Comparison of ENCODE assay signal across 8 mouse cellular contexts in genomic region chr8:119782715-119783114, GRCm38 (mm10). TPM values are rescaled to one million over a fixed set of nuclear protein-coding genes. Genes with fewer than 3 reads are reported as not detected.
DNase-seq lines count a peak whose midpoint lies in the region; ATAC-seq and TF ChIP-seq lines count a peak whose summit lies in the region.

No protein-coding gene starts in this region.

- H3K9me3 ChIP-seq in kidney, embryonic 15.5 days (replicated peaks): no peaks in the 10 kb centered on the region
- no peaks in the 10 kb centered on the region for H3K9me3 ChIP-seq in liver, embryonic 13.5 days (replicated peaks)

- H3K36me3 ChIP-seq in kidney, adult 2 months (ENCODE audit: control insufficient read depth, insufficient read depth, low read length): no peaks in the 10 kb centered on the region
- H3K36me3 ChIP-seq in kidney, embryonic 15.5 days: no peaks in the 10 kb centered on the region
- no peaks in the 10 kb centered on the region for H3K36me3 ChIP-seq in liver, embryonic 13.5 days

- peak; percentile 77 for DNase-seq in kidney, adult 2 months
- peak; percentile 79 to 91 for DNase-seq in adrenal gland, adult (ENCODE audit: inconsistent age in 2 of 2, low spot score in 1 of 2)
- DNase-seq in embryo, embryonic 11.5 days (ENCODE audit: low read depth, low spot score): peak; percentile 61
- DNase-seq in induced T-regulatory cell, adult 2 months (ENCODE audit: low read depth): peak; percentile 92
- DNase-seq in liver, embryonic 13.5 days: peak; percentile 24
- peak; percentile 85 to 89 for DNase-seq in right cerebral cortex, postnatal 10 days (ENCODE audit: low spot score in 2 of 2)
- peak; percentile 78 for DNase-seq in urinary bladder, postnatal 25 days (ENCODE audit: low spot score)

- no peak overlapping the region for H3K4me2 ChIP-seq in kidney, embryonic 15.5 days
- no peak overlapping the region for H3K4me2 ChIP-seq in liver, embryonic 13.5 days

- no peak for TF ChIP-seq POLR2A in kidney, adult 2 months (IDR thresholded peaks at IDR 0.05; ENCODE audit: low read depth, low read length)

- 4% methylated on average over 5 of the region's 5 CpGs for WGBS in kidney, adult 2 months
- WGBS in kidney, embryonic 15.5 days: 7% methylated on average over 5 of the region's 5 CpGs
- 3% methylated on average over 5 of the region's 5 CpGs for WGBS in liver, embryonic 13.5 days (ENCODE audit: insufficient replicate concordance)

- ATAC-seq in kidney, embryonic 15.5 days (replicated peaks; ENCODE audit: low FRiP score): no peak
- ATAC-seq in liver, embryonic 13.5 days (ENCODE audit: low read depth): no peak

- peak; percentile 88 for TF ChIP-seq CTCF in kidney, adult 2 months (conservative IDR thresholded peaks at IDR 0.05; ENCODE audit: insufficient read depth, insufficient read length, low read depth, low read length)

- H3K9ac ChIP-seq in kidney, embryonic 15.5 days: no peak overlapping the region
- no peak overlapping the region for H3K9ac ChIP-seq in liver, embryonic 13.5 days

- no peaks in the 10 kb centered on the region for H3K27me3 ChIP-seq in kidney, adult 2 months (replicated peaks; ENCODE audit: control insufficient read depth, insufficient read depth, low read length)
- 0 out of 2 replicates have a peak, but pooled peaks cover 3% of the 10 kb centered on the region for H3K27me3 ChIP-seq in kidney, embryonic 15.5 days
- no peaks in the 10 kb centered on the region for H3K27me3 ChIP-seq in liver, embryonic 13.5 days

- peaks cover 4% of the 10 kb centered on the region; the same call in 1 of the 2 replicates for H3K4me1 ChIP-seq in kidney, adult 2 months (ENCODE audit: control insufficient read depth, insufficient read depth, low read length)
- peaks cover 30% of the 10 kb centered on the region for H3K4me1 ChIP-seq in kidney, embryonic 15.5 days
- H3K4me1 ChIP-seq in liver, embryonic 13.5 days (replicated peaks): peaks cover 32% of the 10 kb centered on the region

- no peak overlapping the region for H3K27ac ChIP-seq in kidney, adult 2 months (ENCODE audit: insufficient read depth, low read depth, low read length)
- H3K27ac ChIP-seq in kidney, embryonic 15.5 days: no peak overlapping the region
- no peak overlapping the region for H3K27ac ChIP-seq in liver, embryonic 13.5 days

- H3K4me3 ChIP-seq in kidney, adult 2 months (ENCODE audit: insufficient read depth, low read depth, low read length): no peak overlapping the region
- no peak overlapping the region for H3K4me3 ChIP-seq in kidney, embryonic 15.5 days (replicated peaks)
- no peak overlapping the region for H3K4me3 ChIP-seq in liver, embryonic 13.5 days (replicated peaks)

RNA-seq across cellular contexts. Expression of gene Tldc1, which starts 4.5 kb away (rescaled TPM):
- 11.6 and 12.6 TPM in 2 replicates for polyA plus RNA-seq in kidney, adult 2 months (2012; rRNA removed)
- 14.9 and 15.0 TPM in 2 replicates for polyA plus RNA-seq in kidney, embryonic 15.5 days (2015; fragmentation: Nextera tagmentation; extraction: Ambion mirVana)
- 4.3 and 4.5 TPM in 2 replicates for polyA plus RNA-seq in liver, embryonic 13.5 days (2015; fragmentation: Nextera tagmentation; extraction: Ambion mirVana)

RNA-seq across cellular contexts. Expression of gene Cotl1, which starts 57.6 kb away (rescaled TPM):
- 427 and 463 TPM in 2 replicates for polyA plus RNA-seq in kidney, adult 2 months (2012; rRNA removed)
- 99.2 and 138 TPM in 2 replicates for polyA plus RNA-seq in kidney, embryonic 15.5 days (2015; fragmentation: Nextera tagmentation; extraction: Ambion mirVana)
- 28.7 and 32.8 TPM in 2 replicates for polyA plus RNA-seq in liver, embryonic 13.5 days (2015; fragmentation: Nextera tagmentation; extraction: Ambion mirVana)

Comparison
In these comparisons a context has a peak if more than half of its experiments do, and no peak if none do; other contexts are left out.
1. DNase-seq: peak in every context shown above with its lines; median percentile 92 in induced T-regulatory cell, adult 2 months; 87 in right cerebral cortex, postnatal 10 days; 85 in adrenal gland, adult; 78 in urinary bladder, postnatal 25 days; 77 in kidney, adult 2 months; 61 in embryo, embryonic 11.5 days; 24 in liver, embryonic 13.5 days.